Mouse (Mus musculus) adrenal gland, postnatal 10 days (tissue): ENCODE data around the gene Stx2. TPM values are rescaled to one million over a fixed set of nuclear protein-coding genes. Genes with fewer than 3 reads are reported as not detected.
A peak's percentile ranks its signal among the peaks of the same experiment; 100 is the strongest.

Experiments used
- DNase-seq: peaks from one replicate; pipeline ENCODE4 v3.0.0; 2021; ENCODE audit warnings: mixed read lengths
- total RNA-seq, 2 experiments: library from RNA; stranded (reverse); gene quantifications; 2 replicates each; pipeline ENCODE4 v1.2.3; 2021

The Stx2 gene
- total RNA-seq, 2 experiments from 2014 or later = 30.3 to 36.5 TPM

- no peak for DNase-seq
Observed at GRCm38 (mm10) chr5:128953278-128954070, 54.9 kb downstream of the Stx2 start, which contains the start of gene Rimbp2. TSS of gene Rimbp2 (minus strand) at chr5:128953486.

- no peak for DNase-seq
Observed at GRCm38 (mm10) chr5:128952291-128953195, 55.8 kb downstream of the Stx2 start.

- no peak for DNase-seq
Observed at GRCm38 (mm10) chr5:128951472-128951871, 56.9 kb downstream of the Stx2 start.

GRCm38 (mm10) chr5:128947093-128947492, 61.3 kb downstream of the Stx2 start:
- peak; percentile 68 for DNase-seq

- DNase-seq = no peak
Observed at GRCm38 (mm10) chr5:128940436-128940835, 67.9 kb downstream of the Stx2 start.

GRCm38 (mm10) chr5:128935359-128935899, 72.9 kb downstream of the Stx2 start:
- DNase-seq = peak; percentile 23

Other genes starting within 250 kb of the Stx2 start
- 1 to 10 TPM; 5.2 to 8.0 TPM for gene Rimbp2, start 55.1 kb downstream of the Stx2 start, total RNA-seq
- gene Ran, start 11.5 kb upstream of the Stx2 start, total RNA-seq = 100 to 1,000 TPM; 183 to 187 TPM
- gene Adgrd1, start 88.2 kb upstream of the Stx2 start, total RNA-seq = 1 to 10 TPM; 6.3 to 7.1 TPM